Mouse (Mus musculus): ENCODE results near the gene Gm26741. TPM values are rescaled to one million over a fixed set of nuclear protein-coding genes. Genes with fewer than 3 reads are reported as not detected.

Gm26741 gene
- total RNA-seq, 2 experiments from 2014 or later = not detected

DNA sequence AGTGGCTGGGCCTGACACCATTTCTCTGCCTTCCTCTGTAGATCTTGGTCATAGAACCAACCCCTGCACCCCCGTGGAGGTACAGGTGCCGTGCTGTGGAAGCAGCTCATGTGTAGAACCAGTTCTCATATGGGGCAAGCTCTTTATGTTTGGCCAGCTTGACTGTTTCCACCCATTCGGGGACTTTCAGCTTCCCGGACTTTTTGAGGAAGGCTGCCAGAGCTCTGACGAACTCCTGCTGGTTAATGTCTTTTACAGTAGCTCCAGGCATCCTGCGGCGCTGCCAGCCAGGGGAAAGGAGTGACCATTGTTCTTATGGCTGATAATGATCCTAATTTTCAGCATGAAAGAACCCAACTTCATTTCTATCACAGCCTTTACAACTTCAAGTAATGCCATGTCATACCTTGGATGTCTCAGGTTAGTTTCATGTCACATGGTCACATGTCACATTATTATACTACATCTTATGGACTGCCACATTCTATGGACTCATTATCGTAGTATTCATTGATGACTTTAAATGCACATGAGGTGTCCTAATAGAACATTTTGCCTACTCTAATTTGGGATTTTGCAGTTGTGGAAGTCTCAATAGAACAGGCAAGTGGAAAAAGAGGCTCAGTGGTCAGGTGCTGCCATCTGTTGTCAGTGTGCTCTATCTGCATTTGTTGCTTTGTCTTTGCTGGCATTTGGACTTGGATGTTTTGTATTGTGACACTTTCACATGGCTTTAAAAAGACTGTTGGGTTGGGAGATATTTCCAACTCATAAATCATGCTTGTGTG is 26.4 kb downstream of the Gm26741 start:
- peak; percentile 48 to 70 for DNase-seq (ENCODE audit: low spot score in 2 of 2)
- intact Hi-C loops (cut with DNase I) = loop anchor here (5.0 to 10.0 kb wide), 3 partner anchors 53 to 280 kb away; no protein-coding TSS in a partner anchor

DNA sequence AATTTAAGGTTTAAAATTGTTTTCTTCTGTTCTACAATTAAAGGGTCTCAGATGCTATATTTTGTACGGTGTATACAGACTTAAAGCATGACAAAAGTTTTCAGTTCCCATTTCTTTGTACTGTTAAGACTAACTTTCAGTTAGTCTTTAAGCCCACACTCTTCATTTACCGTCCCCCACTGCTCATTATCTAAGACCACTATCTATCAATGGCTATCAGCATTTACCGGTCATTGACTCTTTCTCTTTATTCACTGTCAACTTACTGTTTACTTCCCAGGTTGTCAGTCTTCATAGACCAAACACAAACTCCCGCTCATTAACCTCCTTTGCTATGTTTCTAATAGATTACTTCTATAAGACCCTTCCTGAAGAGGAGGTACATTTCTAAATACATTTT is 28.6 kb downstream of the Gm26741 start:
- no peak for DNase-seq (ENCODE audit: low spot score in 2 of 2)
- intact Hi-C loops (cut with DNase I) = loop anchor here (5.0 to 10.0 kb wide), 2 partner anchors 170 to 282 kb away; no protein-coding TSS in a partner anchor

DNA sequence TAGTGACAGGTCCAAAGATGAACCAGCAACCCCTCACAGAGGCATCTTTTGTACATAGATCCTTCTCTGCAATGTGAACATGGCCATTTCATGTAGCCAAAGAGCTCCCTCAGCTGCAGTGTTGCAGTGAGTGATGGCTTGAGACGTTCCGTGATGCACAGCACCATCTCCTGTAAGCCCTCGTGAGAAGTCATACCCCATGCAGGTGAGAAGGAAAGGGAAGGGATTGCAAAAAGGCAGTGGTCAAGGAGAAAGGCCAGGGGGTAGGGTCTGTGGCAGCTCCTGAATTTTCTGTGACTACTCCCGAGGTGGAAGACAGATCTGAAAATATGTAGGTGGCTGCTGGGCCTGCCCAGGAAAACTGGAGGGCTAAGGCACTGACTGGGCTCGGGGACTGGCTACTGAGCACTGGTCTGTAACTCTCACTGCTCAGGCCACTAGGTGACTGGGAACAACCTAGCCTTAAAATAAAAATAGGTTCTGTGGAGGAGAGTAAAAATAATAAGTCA is 30.4 kb downstream of the Gm26741 start, which contains the start of gene Nepn:
Gene Nepn (plus strand): TSS at position 51 of the 509 bp plus-strand sequence.
- DNase-seq (ENCODE audit: low spot score in 2 of 2) = no peak
- intact Hi-C loops (cut with DNase I) = loop anchor here (5.0 to 10.0 kb wide), 2 partner anchors 172 to 284 kb away; no protein-coding TSS in a partner anchor

DNA sequence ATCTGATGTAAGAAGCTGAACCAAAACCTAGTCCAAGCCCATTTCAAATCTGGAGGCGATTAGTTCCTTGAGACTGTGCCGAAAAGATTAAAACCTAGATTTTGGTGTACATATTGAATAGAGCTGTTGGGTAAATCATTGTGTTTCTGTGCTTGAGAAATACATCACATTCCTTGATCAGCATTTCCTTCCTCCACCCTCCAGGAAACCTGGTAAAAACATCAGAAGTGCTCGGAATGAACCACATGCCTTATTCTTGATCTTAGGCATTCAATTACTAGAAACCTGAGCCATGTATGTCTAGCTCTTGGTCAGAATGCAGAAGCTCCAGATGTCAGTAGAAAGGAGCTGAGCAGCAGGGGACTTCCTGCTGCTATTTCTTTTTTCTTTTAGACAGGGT is 30.9 kb downstream of the Gm26741 start:
- intact Hi-C loops (cut with DNase I) = loop anchor here (5.0 to 10.0 kb wide), 2 partner anchors 172 to 285 kb away; no protein-coding TSS in a partner anchor
- no peak for DNase-seq (ENCODE audit: low spot score in 2 of 2)

DNA sequence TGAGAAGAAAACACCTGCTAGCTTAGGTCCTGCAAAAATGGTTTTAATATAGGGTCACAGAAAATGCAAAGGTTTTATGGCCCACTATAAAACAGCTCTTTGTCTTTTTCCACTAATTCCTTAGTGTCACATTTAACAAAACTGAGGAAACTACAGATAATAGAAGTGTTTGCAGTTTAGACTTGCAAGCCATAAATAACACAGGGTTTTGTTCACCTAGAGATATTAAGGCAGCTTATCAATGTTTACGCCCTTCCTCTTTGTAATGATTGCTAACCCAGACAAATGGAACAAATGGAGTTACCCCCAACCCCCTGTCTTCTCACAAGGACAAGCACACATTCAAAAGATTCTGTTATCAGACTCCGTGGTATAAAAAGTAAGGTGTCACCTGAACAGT is 32.6 kb downstream of the Gm26741 start:
- no peak for DNase-seq (ENCODE audit: low spot score in 2 of 2)
- intact Hi-C loops (cut with DNase I) = no loop called here

DNA sequence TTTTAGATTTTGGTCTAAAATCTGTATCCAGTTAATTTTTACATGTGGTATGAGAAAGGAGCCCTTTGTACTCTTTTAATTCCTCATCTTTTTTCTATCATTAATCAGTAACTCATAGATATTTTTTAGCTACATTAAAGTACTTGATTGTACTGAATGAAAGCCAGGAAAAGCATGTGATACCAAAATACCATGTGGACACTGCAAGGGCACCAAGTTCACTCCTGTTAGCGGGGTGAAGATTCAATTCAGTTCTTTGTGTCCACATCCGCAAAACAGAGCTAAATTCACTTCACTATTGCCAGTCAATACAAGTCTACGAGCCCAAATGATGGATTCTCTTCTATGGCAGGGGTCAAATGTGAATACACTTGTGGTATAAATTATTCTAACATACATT is 38.1 kb downstream of the Gm26741 start:
- intact Hi-C loops (cut with DNase I) = no loop called here
- DNase-seq (ENCODE audit: low spot score in 2 of 2) = no peak

DNA sequence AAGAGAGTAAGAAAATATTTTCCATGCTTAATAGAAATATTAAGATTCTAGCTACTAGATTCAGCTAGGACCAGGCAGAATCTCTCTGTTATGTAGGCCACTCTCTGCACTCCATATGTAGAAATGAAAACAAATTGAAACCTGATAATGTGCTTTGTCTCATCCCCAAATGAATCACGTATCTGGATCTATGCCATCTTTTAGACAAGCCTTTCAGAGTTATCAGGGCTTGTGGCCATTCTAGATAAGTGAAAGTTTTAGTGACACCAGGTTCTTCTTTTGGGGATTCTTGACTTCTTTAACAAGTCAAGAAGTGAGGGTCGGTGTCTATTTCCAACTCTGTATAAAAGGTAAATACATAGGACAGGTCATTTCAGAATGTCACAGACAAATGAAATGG is 40.1 kb downstream of the Gm26741 start:
- intact Hi-C loops (cut with DNase I) = no loop called here
- no peak for DNase-seq (ENCODE audit: low spot score in 2 of 2)

DNA sequence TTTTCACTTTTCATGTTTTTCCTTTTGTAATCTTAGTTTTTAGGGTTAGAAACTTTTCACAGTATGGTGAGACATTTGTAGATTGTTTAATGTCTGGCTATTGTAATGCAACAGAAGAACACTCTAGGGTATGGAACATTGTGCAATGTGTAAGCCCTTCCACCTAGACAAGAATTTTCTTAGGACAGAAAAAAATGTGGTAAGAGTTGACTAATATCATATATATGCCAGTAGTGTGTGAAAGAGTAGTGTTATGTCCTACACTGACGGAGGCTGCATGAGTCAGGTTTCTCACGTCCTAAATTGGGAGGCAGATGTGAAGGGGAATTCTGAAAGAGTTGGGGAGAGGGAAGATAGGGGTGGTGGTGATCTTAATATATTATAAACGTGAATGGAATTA is 41.2 kb downstream of the Gm26741 start:
- intact Hi-C loops (cut with DNase I) = no loop called here
- DNase-seq (ENCODE audit: low spot score in 2 of 2) = no peak

DNA sequence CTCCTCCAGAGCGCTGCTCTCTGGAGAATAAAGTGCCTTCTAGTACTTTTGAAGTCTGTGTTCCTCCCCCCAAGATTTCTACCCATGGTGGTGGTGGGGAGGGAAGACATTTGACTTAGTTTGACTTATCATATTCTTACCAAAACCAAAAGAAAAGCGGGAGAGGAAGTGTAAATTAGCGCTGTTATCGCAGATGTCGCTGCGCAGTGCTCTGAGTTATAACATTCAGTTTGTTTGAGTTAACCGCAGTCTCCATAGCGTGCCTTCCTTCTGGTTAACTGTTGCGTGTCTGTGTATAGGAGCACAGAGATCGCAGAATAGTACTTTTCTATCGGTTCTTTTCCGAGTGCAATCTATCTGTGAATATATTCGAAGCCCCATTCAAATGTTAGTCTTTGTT is 46.6 kb downstream of the Gm26741 start:
- no peak for DNase-seq (ENCODE audit: low spot score in 2 of 2)
- intact Hi-C loops (cut with DNase I) = no loop called here

DNA sequence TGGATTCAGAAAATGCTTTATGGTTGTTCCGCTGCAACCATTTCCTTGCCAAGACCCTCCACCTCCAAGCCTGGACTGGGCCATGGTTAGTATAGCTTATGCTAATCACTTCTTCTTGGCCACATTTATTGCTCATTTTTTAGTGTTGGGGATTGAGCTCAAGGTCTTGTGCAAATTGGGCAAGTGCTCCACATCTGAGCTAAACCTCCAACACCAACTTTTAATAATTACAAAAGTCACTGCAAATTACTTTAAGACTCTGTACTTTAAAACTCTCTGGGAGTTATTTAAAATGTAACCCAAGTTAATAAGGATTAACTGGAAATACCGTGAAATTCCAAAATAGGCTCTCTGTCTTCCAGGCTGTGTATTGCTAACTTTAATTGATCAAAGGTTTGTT is 49.0 kb downstream of the Gm26741 start:
- intact Hi-C loops (cut with DNase I) = no loop called here
- no peak for DNase-seq (ENCODE audit: low spot score in 2 of 2)

Other genes with a start within 250 kb of the Gm26741 start
- not detected for gene Ros1, start 163.5 kb upstream of the Gm26741 start, total RNA-seq (2021)
- gene Dcbld1, start 125.1 kb upstream of the Gm26741 start, total RNA-seq (2021) = 1 to 10 TPM; 5.3 to 6.9 TPM
- gene Gopc, start 23.4 kb downstream of the Gm26741 start, total RNA-seq (2021) = 10 to 100 TPM; 51.1 to 52.7 TPM
- not detected for gene Nepn, start 30.2 kb downstream of the Gm26741 start, total RNA-seq (2021)
- gene Nus1, start 58.8 kb downstream of the Gm26741 start, total RNA-seq (2021) = 10 to 100 TPM; 61.3 to 68.3 TPM

Data from left cerebral cortex, postnatal 14 days (tissue).